Mouse (Mus musculus) myocyte (in vitro differentiated cells): ENCODE results near the gene Hspb6. TPM values are rescaled to one million over a fixed set of nuclear protein-coding genes. Genes with fewer than 3 reads are reported as not detected.
A peak's percentile ranks its signal among the peaks of the same experiment; 100 is the strongest.

Experiments used
- H3K27me3 ChIP-seq: one replicate; pipeline ENCODE4 v1.6.1; 2011; ENCODE audit not compliant: control insufficient read depth, insufficient read depth, insufficient read length
- H3K36me3 ChIP-seq: one replicate; pipeline ENCODE4 v1.6.1; 2011; ENCODE audit not compliant: control insufficient read depth, insufficient read depth
- H3K4me2 ChIP-seq: one replicate; pipeline ENCODE4 v1.6.1; 2011; ENCODE audit warnings: low read depth, control low read depth
- H3K4me3 ChIP-seq: one replicate; pipeline ENCODE4 v1.5.1; 2011; ENCODE audit warnings: mild to moderate bottlenecking, control low read depth, moderate library complexity
- H3K79me2 ChIP-seq: one replicate; pipeline ENCODE4 v1.6.1; 2011; ENCODE audit not compliant: control insufficient read depth, insufficient read depth
- H3ac ChIP-seq: one replicate; pipeline ENCODE4 v1.6.1; 2011; ENCODE audit not compliant: control insufficient read depth, insufficient read length
- CEBPB ChIP-seq: IDR thresholded peaks from 2 replicates; pipeline ENCODE4 v1.6.1; 2011; ENCODE audit warnings: mild to moderate bottlenecking, moderate library complexity; ENCODE audit not compliant: poor library complexity, insufficient read depth, severe bottlenecking
- E2F4 ChIP-seq: IDR thresholded peaks from one replicate; pipeline ENCODE4 v1.6.1; 2011; ENCODE audit warnings: mild to moderate bottlenecking, control low read depth, moderate library complexity; ENCODE audit not compliant: insufficient read depth
- MAX ChIP-seq: IDR thresholded peaks from one replicate; pipeline ENCODE4 v1.6.1; 2011; ENCODE audit warnings: low read depth, mild to moderate bottlenecking, control low read depth
- MYOD1 ChIP-seq, 3 experiments: IDR thresholded peaks; one replicate each; pipeline ENCODE4 v1.6.1; 2011; ENCODE audit warnings: control low read depth in 2 of 3, low read depth in 2 of 3, mild to moderate bottlenecking in 2 of 3, moderate library complexity in 1 of 3; ENCODE audit not compliant: insufficient read length in 2 of 3, control insufficient read depth in 1 of 3
- MYOG ChIP-seq, 3 experiments: IDR thresholded peaks; one replicate each; pipeline ENCODE4 v1.6.1; 2011; ENCODE audit warnings: control low read depth in 2 of 3, low read depth in 2 of 3, mild to moderate bottlenecking in 2 of 3; ENCODE audit not compliant: insufficient read length in 2 of 3, control insufficient read depth in 1 of 3, insufficient read depth in 1 of 3
- POLR2A ChIP-seq: IDR thresholded peaks from one replicate; pipeline ENCODE4 v1.6.1; 2011; ENCODE audit warnings: low read depth, mild to moderate bottlenecking, control low read depth, moderate library complexity; ENCODE audit not compliant: insufficient read length
- POLR2AphosphoS2 ChIP-seq: IDR thresholded peaks from one replicate; pipeline ENCODE4 v1.6.1; 2011; ENCODE audit warnings: low read depth, control low read depth; ENCODE audit not compliant: insufficient read length
- REST ChIP-seq: IDR thresholded peaks from one replicate; pipeline ENCODE4 v1.6.1; 2011; ENCODE audit warnings: mild to moderate bottlenecking, control low read depth, moderate library complexity; ENCODE audit not compliant: insufficient read depth, insufficient read length
- SRF ChIP-seq: IDR thresholded peaks from one replicate; pipeline ENCODE4 v1.6.1; 2011; ENCODE audit warnings: low read depth; ENCODE audit not compliant: control insufficient read depth, insufficient read length
- TCF12 ChIP-seq: IDR thresholded peaks from one replicate; pipeline ENCODE4 v1.6.1; 2011; ENCODE audit warnings: mild to moderate bottlenecking, control low read depth; ENCODE audit not compliant: poor library complexity, insufficient read depth, severe bottlenecking
- TCF3 ChIP-seq: IDR thresholded peaks from one replicate; pipeline ENCODE4 v1.6.1; 2011; ENCODE audit warnings: low read depth, control low read depth; ENCODE audit not compliant: insufficient read length
- USF1 ChIP-seq: IDR thresholded peaks from one replicate; pipeline ENCODE4 v1.6.1; 2011; ENCODE audit warnings: low read depth, mild to moderate bottlenecking, control low read depth, moderate library complexity
- polyA plus RNA-seq: library from polyadenylated mRNA; unstranded; fragments of >200 nt; fragmentation: generic; extraction: Trizol; gene quantifications from one replicate; pipeline ENCODE4 v1.2.1, GENCODE M21; 2012; ENCODE audit warnings: missing spikeins

Hspb6 gene
- polyA plus RNA-seq, 1 experiment: 27.8 TPM

- H3K79me2 ChIP-seq: peaks cover 5% of the 10 kb centered on the region
- TF ChIP-seq CEBPB: no peak
- no peak for TF ChIP-seq POLR2A
- TF ChIP-seq USF1: no peak
- no peak for TF ChIP-seq REST
- no peak for TF ChIP-seq MYOG (IDR thresholded peaks at IDR 0.05; ENCODE audit: control insufficient read depth in 1 of 3, insufficient read depth in 1 of 3, insufficient read length in 2 of 3, low read depth in 2 of 3)
- no peak for TF ChIP-seq E2F4
- TF ChIP-seq SRF: no peak
- no peak for TF ChIP-seq MYOD1 (IDR thresholded peaks at IDR 0.05; ENCODE audit: control insufficient read depth in 1 of 3, insufficient read length in 2 of 3, low read depth in 2 of 3)
- TF ChIP-seq POLR2AphosphoS2: peak; percentile 57
- peaks cover 8% of the 10 kb centered on the region for H3K36me3 ChIP-seq
- peak overlapping the region; percentile 75 for H3K4me2 ChIP-seq
- H3K27me3 ChIP-seq: no peaks in the 10 kb centered on the region
- peak overlapping the region; percentile 8 for H3ac ChIP-seq
- peak overlapping the region; percentile 68 for H3K4me3 ChIP-seq
These were observed 2.0 kb downstream of the Hspb6 start for GRCm38 (mm10) chr7:30553810-30554584.

GRCm38 (mm10) chr7:30556894-30557536, 5.0 kb downstream of the Hspb6 start:
- Histone ChIP-seq H3K4me3 (no peak overlapping the region), H3K79me2 (peaks cover 13% of the 10 kb centered on the region), H3ac (no peak overlapping the region), H3K36me3 (peaks cover 8% of the 10 kb centered on the region), H3K27me3 (no peaks in the 10 kb centered on the region), H3K4me2 (no peak overlapping the region)
- TF ChIP-seq MAX: no peak
- peak; percentile 7 for TF ChIP-seq POLR2AphosphoS2

- TF ChIP-seq USF1: no peak
- no peak for TF ChIP-seq MAX
- TF ChIP-seq MYOD1 (IDR thresholded peaks at IDR 0.05; ENCODE audit: control insufficient read depth in 1 of 3, insufficient read length in 2 of 3, low read depth in 2 of 3): peak in 2 of 3 experiments; percentile 32 to 76
- no peak for TF ChIP-seq CEBPB
- TF ChIP-seq TCF12: no peak
- peak; percentile 14 for TF ChIP-seq POLR2A
- TF ChIP-seq SRF: no peak
- no peak for TF ChIP-seq E2F4
- TF ChIP-seq POLR2AphosphoS2: no peak
- no peak for TF ChIP-seq TCF3
- no peak for TF ChIP-seq REST
- peak in 2 of 3 experiments; percentile 27 to 67 for TF ChIP-seq MYOG (IDR thresholded peaks at IDR 0.05; ENCODE audit: control insufficient read depth in 1 of 3, insufficient read depth in 1 of 3, insufficient read length in 2 of 3, low read depth in 2 of 3)
- Histone ChIP-seq H3ac (peak overlapping the region; percentile 74), H3K27me3 (no peaks in the 10 kb centered on the region), H3K4me2 (peak overlapping the region; percentile 77), H3K4me3 (peak overlapping the region; percentile 72), H3K36me3 (peaks cover 8% of the 10 kb centered on the region), H3K79me2 (peaks cover 21% of the 10 kb centered on the region)
These were observed 6.0 kb downstream of the Hspb6 start for GRCm38 (mm10) chr7:30557901-30558514.

- TF ChIP-seq MYOD1 (IDR thresholded peaks at IDR 0.05; ENCODE audit: control insufficient read depth in 1 of 3, insufficient read length in 2 of 3, low read depth in 2 of 3): no peak
- no peak for TF ChIP-seq CEBPB
- peak; percentile 24 for TF ChIP-seq POLR2A
- no peak for TF ChIP-seq TCF12
- TF ChIP-seq TCF3: no peak
- no peak for TF ChIP-seq POLR2AphosphoS2
These were observed 6.9 kb downstream of the Hspb6 start for GRCm38 (mm10) chr7:30558656-30559442.

More at GRCm38 (mm10) chr7:30558656-30559442, 6.9 kb downstream of the Hspb6 start:
- H3K4me2 ChIP-seq: peak overlapping the region; percentile 77
- peak overlapping the region; percentile 72 for H3K4me3 ChIP-seq
- no peaks in the 10 kb centered on the region for H3K27me3 ChIP-seq
- H3K36me3 ChIP-seq: peaks cover 8% of the 10 kb centered on the region
- peak overlapping the region; percentile 74 for H3ac ChIP-seq
- peaks cover 21% of the 10 kb centered on the region for H3K79me2 ChIP-seq
